Mouse (Mus musculus): ENCODE measurements around the gene Smarca2. TPM values are rescaled to one million over a fixed set of nuclear protein-coding genes. Genes with fewer than 3 reads are reported as not detected.

Gene Smarca2
- polyA plus RNA-seq, 1 experiment from 2014 or later, result 29.6 TPM

DNA sequence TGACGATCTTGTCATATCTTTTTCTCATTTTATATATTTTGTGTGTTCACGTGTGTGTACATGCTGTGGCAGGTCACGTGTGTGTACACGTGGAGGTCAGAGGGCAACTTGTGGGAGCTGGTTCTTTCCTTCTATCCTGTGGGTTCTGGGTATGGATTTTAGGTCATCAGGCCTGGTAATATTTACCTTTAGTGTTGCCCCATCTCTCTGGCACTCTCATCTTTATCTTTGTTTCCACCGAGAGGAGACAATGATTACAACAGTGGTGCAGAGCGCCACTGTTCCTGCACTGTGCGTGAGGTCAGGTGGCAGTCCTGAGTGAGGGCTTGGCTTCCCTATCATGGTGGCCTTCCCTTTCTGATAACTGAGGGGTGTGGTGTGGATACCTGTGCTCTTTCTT lies 160.6 kb downstream of the Smarca2 start:
- Histone ChIP-seq H3K36me3 (ENCODE audit: control insufficient read depth, insufficient read depth) (no peaks in the 10 kb centered on the region; the same call in 1 of the 2 replicates), H3K27ac (ENCODE audit: low read length) (no peak overlapping the region), H3K4me2 (ENCODE audit: low read depth, low read length) (no peak overlapping the region), H3K4me1 (ENCODE audit: control insufficient read depth, insufficient read depth, low read length) (peaks cover 2% of the 10 kb centered on the region; the same call in 1 of the 2 replicates), H3K4me3 (ENCODE audit: low read length) (no peak overlapping the region), H3K9me3 (replicated peaks; ENCODE audit: control insufficient read depth, low read length) (no peaks in the 10 kb centered on the region), H3K27me3 (ENCODE audit: control insufficient read depth, insufficient read depth, low read length) (no peaks in the 10 kb centered on the region), H3K9ac (ENCODE audit: low read length) (no peak overlapping the region)
- no peak for ATAC-seq (replicated peaks; ENCODE audit: extremely low read depth, insufficient read depth, low FRiP score)
- WGBS, result 81% methylated on average over 7 of the region's 7 CpGs

- Histone ChIP-seq H3K9ac (ENCODE audit: low read length) (no peak overlapping the region), H3K27me3 (ENCODE audit: control insufficient read depth, insufficient read depth, low read length) (no peaks in the 10 kb centered on the region), H3K4me3 (ENCODE audit: low read length) (no peak overlapping the region), H3K4me2 (ENCODE audit: low read depth, low read length) (no peak overlapping the region), H3K9me3 (replicated peaks; ENCODE audit: control insufficient read depth, low read length) (no peaks in the 10 kb centered on the region), H3K4me1 (ENCODE audit: control insufficient read depth, insufficient read depth, low read length) (peaks cover 2% of the 10 kb centered on the region; the same call in 1 of the 2 replicates), H3K27ac (ENCODE audit: low read length) (no peak overlapping the region), H3K36me3 (ENCODE audit: control insufficient read depth, insufficient read depth) (peaks cover 3% of the 10 kb centered on the region)
- 92% methylated on average over 13 of the region's 13 CpGs for WGBS
- no peak for ATAC-seq (replicated peaks; ENCODE audit: extremely low read depth, insufficient read depth, low FRiP score)
Measured at GRCm38 (mm10) chr19:26767454-26767853, 162.6 kb downstream of the Smarca2 start.

- Histone ChIP-seq H3K36me3 (ENCODE audit: control insufficient read depth, insufficient read depth) (peaks cover 5% of the 10 kb centered on the region), H3K27ac (ENCODE audit: low read length) (no peak overlapping the region), H3K4me2 (ENCODE audit: low read depth, low read length) (no peak overlapping the region), H3K4me1 (ENCODE audit: control insufficient read depth, insufficient read depth, low read length) (peaks cover 2% of the 10 kb centered on the region; the same call in 1 of the 2 replicates), H3K27me3 (ENCODE audit: control insufficient read depth, insufficient read depth, low read length) (no peaks in the 10 kb centered on the region), H3K4me3 (ENCODE audit: low read length) (no peak overlapping the region), H3K9me3 (replicated peaks; ENCODE audit: control insufficient read depth, low read length) (no peaks in the 10 kb centered on the region), H3K9ac (ENCODE audit: low read length) (no peak overlapping the region)
- no peak for ATAC-seq (replicated peaks; ENCODE audit: extremely low read depth, insufficient read depth, low FRiP score)
- 86% methylated on average over 6 of the region's 6 CpGs for WGBS
Measured at GRCm38 (mm10) chr19:26767941-26768340, 163.1 kb downstream of the Smarca2 start.

GRCm38 (mm10) chr19:26768846-26769245 lies 164.0 kb downstream of the Smarca2 start:
- H3K36me3 ChIP-seq (ENCODE audit: control insufficient read depth, insufficient read depth), result peaks cover 5% of the 10 kb centered on the region
- 89% methylated on average over 5 of the region's 5 CpGs for WGBS

DNA sequence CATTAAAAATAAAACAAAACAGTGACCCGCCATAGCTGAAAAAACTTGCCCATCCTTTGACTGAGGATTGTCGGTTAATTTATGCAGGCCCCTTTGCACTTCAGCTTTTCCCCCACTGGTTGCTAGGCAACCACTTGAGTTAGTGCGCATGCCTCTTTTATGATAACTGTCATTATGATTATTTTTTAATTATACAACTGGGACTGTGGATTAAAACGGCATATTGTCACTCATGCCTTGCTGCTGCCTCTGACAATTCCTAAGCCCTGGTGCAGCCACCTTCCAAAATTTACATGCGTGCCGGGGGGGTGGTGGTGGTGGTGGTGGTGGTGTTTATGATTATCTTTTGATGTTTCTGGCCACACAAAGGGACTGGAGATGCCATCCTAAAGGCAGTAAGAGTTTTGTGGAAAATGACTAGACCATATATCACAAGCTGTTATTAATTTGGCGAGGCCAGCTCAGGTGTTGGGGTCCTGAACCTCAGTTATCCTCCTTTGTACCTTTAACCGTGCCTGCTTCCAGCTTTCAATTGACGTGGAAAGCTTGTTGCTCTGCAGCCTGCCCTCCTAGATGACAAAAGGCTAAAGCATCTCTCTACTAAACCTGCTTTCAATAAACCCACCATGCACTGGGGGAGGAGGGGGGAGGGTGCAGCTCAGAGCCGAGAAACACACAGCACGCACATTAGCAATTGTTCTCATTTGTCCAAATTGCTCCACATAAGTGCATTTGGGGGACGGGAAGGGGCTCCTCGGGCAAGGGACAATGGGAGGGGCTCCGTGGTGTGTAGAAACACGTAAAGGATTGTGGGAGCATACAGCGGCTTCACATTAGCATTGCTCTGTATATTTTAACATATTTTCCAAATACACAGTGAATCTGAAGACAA lies 165.0 kb downstream of the Smarca2 start:
- no peak for ATAC-seq (replicated peaks; ENCODE audit: extremely low read depth, insufficient read depth, low FRiP score)
- Histone ChIP-seq H3K27ac (ENCODE audit: low read length) (no peak overlapping the region), H3K4me3 (ENCODE audit: low read length) (no peak overlapping the region), H3K4me1 (ENCODE audit: control insufficient read depth, insufficient read depth, low read length) (peaks cover 2% of the 10 kb centered on the region; the same call in 1 of the 2 replicates), H3K4me2 (ENCODE audit: low read depth, low read length) (no peak overlapping the region), H3K36me3 (ENCODE audit: control insufficient read depth, insufficient read depth) (peaks cover 13% of the 10 kb centered on the region), H3K27me3 (ENCODE audit: control insufficient read depth, insufficient read depth, low read length) (no peaks in the 10 kb centered on the region), H3K9me3 (replicated peaks; ENCODE audit: control insufficient read depth, low read length) (no peaks in the 10 kb centered on the region), H3K9ac (ENCODE audit: low read length) (no peak overlapping the region)
- 70% methylated on average over 16 of the region's 16 CpGs for WGBS

More at GRCm38 (mm10) chr19:26768846-26769245, 164.0 kb downstream of the Smarca2 start:
- no peak overlapping the region for H3K4me2 ChIP-seq (ENCODE audit: low read depth, low read length)
- H3K4me3 ChIP-seq (ENCODE audit: low read length), result no peak overlapping the region
- no peaks in the 10 kb centered on the region for H3K9me3 ChIP-seq (replicated peaks; ENCODE audit: control insufficient read depth, low read length)
- ATAC-seq (replicated peaks; ENCODE audit: extremely low read depth, insufficient read depth, low FRiP score), result no peak
- no peak overlapping the region for H3K27ac ChIP-seq (ENCODE audit: low read length)
- H3K27me3 ChIP-seq (ENCODE audit: control insufficient read depth, insufficient read depth, low read length), result no peaks in the 10 kb centered on the region
- H3K9ac ChIP-seq (ENCODE audit: low read length), result no peak overlapping the region
- peaks cover 2% of the 10 kb centered on the region; the same call in 1 of the 2 replicates for H3K4me1 ChIP-seq (ENCODE audit: control insufficient read depth, insufficient read depth, low read length)

DNA sequence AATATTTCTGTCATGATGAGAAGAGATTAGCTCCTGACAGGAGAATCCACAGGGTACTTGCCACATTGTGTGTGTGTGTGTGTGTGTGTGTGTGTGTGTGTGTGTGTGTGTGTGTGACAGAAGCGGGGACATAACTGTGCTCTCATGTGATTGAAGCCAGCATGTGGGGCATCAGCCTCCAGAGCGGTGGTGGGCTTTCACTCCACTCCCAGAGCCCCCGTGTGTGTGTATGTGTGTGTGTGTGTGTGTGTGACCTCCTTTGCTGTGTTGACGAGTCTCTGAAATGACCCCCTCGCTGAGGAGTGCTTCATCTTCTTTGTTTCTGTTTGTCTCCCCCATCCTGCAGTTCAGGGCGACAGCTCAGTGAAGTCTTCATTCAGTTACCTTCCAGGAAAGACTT lies 165.7 kb downstream of the Smarca2 start:
- peaks cover 2% of the 10 kb centered on the region; the same call in 1 of the 2 replicates for H3K4me1 ChIP-seq (ENCODE audit: control insufficient read depth, insufficient read depth, low read length)
- 70% methylated on average over 6 of the region's 6 CpGs for WGBS
- ATAC-seq (replicated peaks; ENCODE audit: extremely low read depth, insufficient read depth, low FRiP score), result no peak
- H3K36me3 ChIP-seq (ENCODE audit: control insufficient read depth, insufficient read depth), result peaks cover 16% of the 10 kb centered on the region
- H3K9ac ChIP-seq (ENCODE audit: low read length), result no peak overlapping the region
- H3K27ac ChIP-seq (ENCODE audit: low read length), result no peak overlapping the region
- H3K4me3 ChIP-seq (ENCODE audit: low read length), result no peak overlapping the region
- H3K4me2 ChIP-seq (ENCODE audit: low read depth, low read length), result no peak overlapping the region
- H3K27me3 ChIP-seq (ENCODE audit: control insufficient read depth, insufficient read depth, low read length), result no peaks in the 10 kb centered on the region
- H3K9me3 ChIP-seq (replicated peaks; ENCODE audit: control insufficient read depth, low read length), result no peaks in the 10 kb centered on the region

DNA sequence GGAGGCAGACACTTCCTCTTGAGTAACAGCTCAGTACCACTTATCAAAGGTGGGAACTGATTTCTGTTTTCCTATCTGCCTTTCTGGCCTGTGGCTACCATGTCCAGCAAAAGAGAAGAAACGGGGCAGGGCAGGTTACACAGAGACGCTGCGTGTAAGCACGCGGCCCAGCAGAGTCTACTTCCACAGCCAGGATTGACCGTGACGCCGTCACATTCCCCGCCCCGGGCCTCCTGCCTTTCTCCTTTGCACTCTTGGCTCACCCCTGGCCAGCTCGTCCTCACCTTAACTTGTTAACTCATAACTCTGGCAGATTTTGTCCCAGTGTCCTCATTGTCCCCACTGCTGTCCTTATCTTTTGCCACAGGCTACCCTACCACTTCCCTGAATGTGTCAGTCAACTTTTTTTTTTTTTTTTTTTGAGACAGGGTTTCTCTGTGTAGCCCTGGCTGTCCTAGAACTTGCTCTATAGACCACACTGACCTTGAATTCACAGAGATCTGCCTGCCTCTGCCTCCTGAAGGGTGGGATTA lies 167.3 kb downstream of the Smarca2 start:
- H3K4me2 ChIP-seq (ENCODE audit: low read depth, low read length), result no peak overlapping the region
- H3K9ac ChIP-seq (ENCODE audit: low read length), result no peak overlapping the region
- no peak for ATAC-seq (replicated peaks; ENCODE audit: extremely low read depth, insufficient read depth, low FRiP score)
- H3K36me3 ChIP-seq (ENCODE audit: control insufficient read depth, insufficient read depth), result peaks cover 19% of the 10 kb centered on the region
- no peak overlapping the region for H3K27ac ChIP-seq (ENCODE audit: low read length)
- H3K4me1 ChIP-seq (ENCODE audit: control insufficient read depth, insufficient read depth, low read length), result peaks cover 2% of the 10 kb centered on the region; the same call in 1 of the 2 replicates
- H3K9me3 ChIP-seq (replicated peaks; ENCODE audit: control insufficient read depth, low read length), result no peaks in the 10 kb centered on the region
- no peaks in the 10 kb centered on the region for H3K27me3 ChIP-seq (ENCODE audit: control insufficient read depth, insufficient read depth, low read length)
- 90% methylated on average over 11 of the region's 11 CpGs for WGBS
- H3K4me3 ChIP-seq (ENCODE audit: low read length), result no peak overlapping the region

DNA sequence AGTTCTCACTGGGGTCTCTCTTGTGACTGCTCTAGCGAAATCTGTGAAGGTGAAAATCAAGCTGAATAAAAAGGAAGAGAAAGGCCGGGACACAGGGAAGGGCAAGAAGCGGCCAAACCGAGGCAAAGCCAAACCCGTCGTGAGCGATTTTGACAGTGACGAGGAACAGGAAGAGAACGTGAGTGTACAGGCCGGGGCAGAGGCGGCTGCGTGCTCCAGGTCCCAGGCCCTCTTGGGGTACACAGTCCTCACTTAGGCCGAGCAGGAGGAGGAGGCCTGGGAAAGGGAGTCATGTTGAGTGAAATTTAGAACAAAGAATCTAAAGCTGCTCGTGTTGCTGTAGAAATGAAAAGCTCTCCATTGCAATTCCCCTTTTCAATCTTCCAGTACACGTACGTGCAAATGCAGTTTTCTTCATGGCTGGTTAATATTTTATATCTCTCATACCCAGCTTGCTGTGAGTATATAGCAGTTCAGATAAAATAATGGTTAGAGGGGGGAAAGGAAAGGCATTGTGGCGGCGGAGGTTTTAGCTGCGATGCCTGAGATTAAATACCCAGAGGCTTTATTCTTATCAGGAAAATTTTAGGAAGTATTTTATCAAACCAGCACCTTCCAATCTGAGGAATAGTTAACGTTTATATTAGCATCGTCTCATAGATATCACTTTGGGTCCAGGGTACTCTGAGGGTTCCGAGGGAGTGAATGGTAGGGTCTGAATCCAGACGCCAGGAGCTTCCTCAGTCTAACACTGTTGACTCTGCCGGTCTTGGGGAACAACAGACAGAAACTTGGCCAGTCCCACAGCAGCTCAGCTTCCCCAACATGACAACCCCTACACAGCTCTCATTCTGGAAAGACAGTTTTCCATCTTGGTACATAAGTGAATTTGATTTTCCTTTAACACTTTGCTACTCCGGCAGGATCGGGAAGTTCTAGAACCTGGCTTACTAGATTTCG lies 171.5 kb downstream of the Smarca2 start:
- Histone ChIP-seq H3K27me3 (ENCODE audit: control insufficient read depth, insufficient read depth, low read length) (no peaks in the 10 kb centered on the region), H3K4me1 (ENCODE audit: control insufficient read depth, insufficient read depth, low read length) (no peaks in the 10 kb centered on the region), H3K9me3 (replicated peaks; ENCODE audit: control insufficient read depth, low read length) (no peaks in the 10 kb centered on the region), H3K36me3 (ENCODE audit: control insufficient read depth, insufficient read depth) (peaks cover 35% of the 10 kb centered on the region), H3K4me3 (ENCODE audit: low read length) (no peak overlapping the region), H3K27ac (ENCODE audit: low read length) (no peak overlapping the region), H3K9ac (ENCODE audit: low read length) (no peak overlapping the region), H3K4me2 (ENCODE audit: low read depth, low read length) (no peak overlapping the region)
- ATAC-seq (replicated peaks; ENCODE audit: extremely low read depth, insufficient read depth, low FRiP score), result no peak
- 60% methylated on average over 27 of the region's 27 CpGs for WGBS
